Mouse (Mus musculus) left cerebral cortex, adult 18-20 months (tissue): ENCODE results near the gene Spint3. TPM values are rescaled to one million over a fixed set of nuclear protein-coding genes. Genes with fewer than 3 reads are reported as not detected.
"Not testable (repeated sequence)": the region's sequence is repeated elsewhere in the genome, so short reads cannot be mapped to it uniquely, and the experiment has no call there.

Experiments
- DNase-seq, 2 experiments: peaks; one replicate each; pipeline ENCODE4 v3.0.0; 2021 to 2022; ENCODE audit warnings: low spot score in 2 of 2, mixed read lengths in 1 of 2
- long read RNA-seq, 2 experiments: library from polyadenylated mRNA; stranded (forward); transcript quantifications; one replicate each; pipeline ENCODE4 v2.0.0; 2021
- total RNA-seq, 2 experiments: library from RNA; stranded (reverse); gene quantifications; 2 replicates each; pipeline ENCODE4 v1.2.3; 2021

Gene Spint3
- not detected for total RNA-seq
- long read RNA-seq, experiment 1 = 0 reads
- long read RNA-seq, experiment 2 = 0 reads

GRCm38 (mm10) chr2:164573359-164573758 lies at the start of gene Spint3:
Gene Spint3 (minus strand): TSS chr2:164573459.
- not testable (repeated sequence) for DNase-seq

GRCm38 (mm10) chr2:164621775-164622174 lies 48.5 kb upstream of the Spint3 start:
- DNase-seq = no peak

- DNase-seq = no peak
These were observed 45.8 kb upstream of the Spint3 start for GRCm38 (mm10) chr2:164619050-164619449.

- DNase-seq = no peak
These were observed 42.1 kb upstream of the Spint3 start for GRCm38 (mm10) chr2:164615386-164615785.

- DNase-seq = not testable (repeated sequence)
These were observed 40.2 kb upstream of the Spint3 start, which contains the start of the genes Wfdc6b and Wfdc8 for GRCm38 (mm10) chr2:164613471-164613870. Gene Wfdc6b (plus strand): TSS chr2:164613522. Gene Wfdc8 (minus strand): TSS chr2:164613626.

- DNase-seq = no peak
These were observed 35.5 kb upstream of the Spint3 start for GRCm38 (mm10) chr2:164608781-164609180.

- no peak for DNase-seq
These were observed 31.2 kb upstream of the Spint3 start for GRCm38 (mm10) chr2:164604411-164604810.

- no peak for DNase-seq
These were observed 30.2 kb upstream of the Spint3 start for GRCm38 (mm10) chr2:164603482-164603881.

GRCm38 (mm10) chr2:164600179-164600578 lies 26.9 kb upstream of the Spint3 start:
- no peak for DNase-seq

GRCm38 (mm10) chr2:164593494-164593893 lies 20.2 kb upstream of the Spint3 start, which contains the start of gene Eppin:
Gene Eppin (minus strand): TSS chr2:164593594.
- DNase-seq = no peak

GRCm38 (mm10) chr2:164592014-164592413 lies 18.8 kb upstream of the Spint3 start:
- peak; percentile 16 to 27 for DNase-seq

- not testable (repeated sequence) for DNase-seq
These were observed 11.9 kb upstream of the Spint3 start, which contains the start of gene Wfdc6a for GRCm38 (mm10) chr2:164585025-164585725. Gene Wfdc6a (minus strand): TSS chr2:164585447.

GRCm38 (mm10) chr2:164567460-164567859 lies 5.8 kb downstream of the Spint3 start:
- DNase-seq = no peak

GRCm38 (mm10) chr2:164566997-164567396 lies 6.3 kb downstream of the Spint3 start:
- no peak for DNase-seq

- no peak for DNase-seq
These were observed 8.9 kb downstream of the Spint3 start for GRCm38 (mm10) chr2:164564346-164564745.

GRCm38 (mm10) chr2:164563339-164564038 lies 9.8 kb downstream of the Spint3 start:
- peak; percentile 9 to 42 for DNase-seq

GRCm38 (mm10) chr2:164562391-164563188 lies 10.7 kb downstream of the Spint3 start, which contains the start of gene Wfdc2:
Gene Wfdc2 (plus strand): TSS chr2:164562413.
- DNase-seq = no peak

GRCm38 (mm10) chr2:164560106-164560505 lies 13.2 kb downstream of the Spint3 start:
- DNase-seq = no peak

GRCm38 (mm10) chr2:164558991-164559645 lies 14.1 kb downstream of the Spint3 start:
- no peak for DNase-seq

GRCm38 (mm10) chr2:164558426-164558825 lies 14.8 kb downstream of the Spint3 start:
- peak; percentile 20 to 31 for DNase-seq

- DNase-seq = no peak
These were observed 21.8 kb downstream of the Spint3 start for GRCm38 (mm10) chr2:164551502-164551901.
